Mouse (Mus musculus): ENCODE measurements around the gene Lrfn1. TPM values are rescaled to one million over a fixed set of nuclear protein-coding genes. Genes with fewer than 3 reads are reported as not detected.
"Not testable (repeated sequence)": the region's sequence is repeated elsewhere in the genome, so short reads cannot be mapped to it uniquely, and the experiment has no call there.

The Lrfn1 gene
- polyA plus RNA-seq, 2 experiments from 2014 or later = not detected

- ATAC-seq = no peak
These were observed 3.6 kb upstream of the Lrfn1 start for GRCm38 (mm10) chr7:28447865-28448820.

DNA sequence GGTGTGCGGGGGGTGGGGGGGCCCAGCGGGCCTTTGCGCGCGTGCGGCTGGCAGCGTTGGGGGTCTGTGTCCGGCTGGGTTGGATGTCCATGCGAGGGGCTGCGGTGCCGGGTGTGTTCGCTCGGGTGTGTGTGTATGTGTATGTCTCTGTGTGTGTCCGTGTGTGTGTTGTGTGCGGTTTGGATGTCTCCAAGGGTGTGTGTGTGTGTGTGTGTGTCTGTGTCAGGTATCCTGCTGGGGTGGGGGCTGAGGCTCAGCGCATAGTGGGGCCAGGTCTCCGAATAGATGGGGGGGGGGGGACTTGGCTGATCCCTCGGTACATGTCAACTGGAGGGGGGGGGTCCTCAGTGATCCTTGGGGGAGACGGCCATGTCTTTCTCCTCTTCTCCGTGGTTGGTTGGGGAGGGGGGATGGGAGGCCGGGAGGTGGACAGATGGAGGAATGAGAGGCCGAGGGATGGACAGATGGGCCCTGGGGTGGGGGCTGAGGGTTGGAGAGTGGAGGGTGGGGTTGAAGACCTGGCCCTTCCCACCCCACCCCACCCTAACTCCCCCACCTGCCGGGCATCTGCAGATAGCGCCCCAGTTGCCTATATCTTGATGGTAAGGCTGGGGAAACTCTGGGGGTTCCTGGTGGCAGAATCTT lies 703 bp downstream of the Lrfn1 start:
- ATAC-seq = no peak

GRCm38 (mm10) chr7:28460361-28460760 lies 8.6 kb downstream of the Lrfn1 start:
- ATAC-seq = no peak

GRCm38 (mm10) chr7:28462769-28463168 lies 11.0 kb downstream of the Lrfn1 start:
- ATAC-seq = no peak

GRCm38 (mm10) chr7:28464416-28465212 lies 12.8 kb downstream of the Lrfn1 start:
- ATAC-seq = no peak

- ATAC-seq = no peak
These were observed 15.0 kb downstream of the Lrfn1 start for GRCm38 (mm10) chr7:28466721-28467212.

GRCm38 (mm10) chr7:28467213-28467751 lies 15.5 kb downstream of the Lrfn1 start:
- no peak for ATAC-seq

GRCm38 (mm10) chr7:28476191-28476590 lies 24.4 kb downstream of the Lrfn1 start:
- no peak for ATAC-seq

DNA sequence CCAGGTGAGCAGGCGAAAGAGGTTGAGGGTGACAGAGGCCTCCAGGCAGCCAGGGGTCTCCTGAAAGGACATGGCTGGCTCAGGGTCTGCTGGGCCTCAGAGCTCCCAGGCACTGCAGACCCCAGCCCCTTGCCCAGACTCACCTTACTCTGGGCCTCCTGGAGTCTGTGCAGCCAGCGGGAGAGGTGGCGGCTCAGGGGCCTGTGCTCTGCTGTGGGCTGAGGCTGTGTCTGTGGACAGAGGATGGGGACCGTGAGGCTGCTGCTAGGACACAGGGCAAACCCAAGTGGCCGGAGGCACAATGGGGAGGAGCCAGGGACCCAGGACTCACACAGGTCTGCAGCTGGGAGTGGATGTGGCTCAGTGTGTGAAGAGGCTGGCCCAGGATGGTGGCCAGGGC lies 25.6 kb downstream of the Lrfn1 start:
- no peak for ATAC-seq

- ATAC-seq = no peak
These were observed 27.1 kb downstream of the Lrfn1 start for GRCm38 (mm10) chr7:28478854-28479253.

GRCm38 (mm10) chr7:28482854-28483253 lies 31.1 kb downstream of the Lrfn1 start:
- ATAC-seq = no peak

DNA sequence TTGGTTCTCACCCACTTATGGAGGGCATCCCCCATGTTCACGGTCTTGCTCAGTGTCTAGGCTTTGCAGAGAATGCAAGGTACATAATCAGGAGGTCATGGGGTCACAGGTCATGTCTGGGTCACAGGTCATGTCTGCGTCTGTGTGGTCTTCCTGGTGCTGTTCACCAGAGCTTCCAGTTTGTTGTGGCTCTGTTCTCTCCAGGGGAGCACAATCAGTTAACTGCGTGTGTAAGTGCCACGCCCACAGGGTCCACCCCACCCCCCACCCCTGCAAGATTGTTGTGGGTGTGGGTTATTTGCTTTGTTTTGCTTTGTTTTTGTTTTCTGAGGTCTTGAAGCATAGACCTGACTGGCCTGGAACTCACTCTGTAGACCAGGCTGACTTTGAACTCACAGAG lies 32.4 kb downstream of the Lrfn1 start:
- no peak for ATAC-seq

GRCm38 (mm10) chr7:28488030-28488491 lies 36.3 kb downstream of the Lrfn1 start:
- no peak for ATAC-seq

GRCm38 (mm10) chr7:28490410-28490809 lies 38.6 kb downstream of the Lrfn1 start:
- ATAC-seq = no peak

DNA sequence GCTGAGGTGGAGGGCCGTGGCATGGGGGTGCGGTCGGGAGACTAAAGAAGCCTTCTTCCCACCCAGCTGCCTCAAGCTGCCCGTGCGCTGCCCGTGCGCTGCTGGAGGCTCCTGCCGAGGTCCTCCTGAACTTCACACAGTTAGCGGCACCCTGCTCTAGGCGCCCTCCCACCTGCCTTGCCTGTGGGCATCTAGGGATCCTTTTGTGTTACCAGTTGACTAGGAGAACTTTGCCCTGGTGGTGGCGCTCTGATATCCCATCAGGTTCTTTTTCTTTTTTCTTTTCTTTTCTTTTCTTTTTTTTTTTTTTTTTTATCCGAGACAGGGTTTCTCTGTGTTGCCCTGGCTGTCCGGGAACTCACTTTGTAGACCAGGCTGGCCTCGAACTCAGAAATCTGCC lies 39.1 kb downstream of the Lrfn1 start:
- ATAC-seq = no peak

GRCm38 (mm10) chr7:28492310-28492709 lies 40.5 kb downstream of the Lrfn1 start:
- no peak for ATAC-seq

DNA sequence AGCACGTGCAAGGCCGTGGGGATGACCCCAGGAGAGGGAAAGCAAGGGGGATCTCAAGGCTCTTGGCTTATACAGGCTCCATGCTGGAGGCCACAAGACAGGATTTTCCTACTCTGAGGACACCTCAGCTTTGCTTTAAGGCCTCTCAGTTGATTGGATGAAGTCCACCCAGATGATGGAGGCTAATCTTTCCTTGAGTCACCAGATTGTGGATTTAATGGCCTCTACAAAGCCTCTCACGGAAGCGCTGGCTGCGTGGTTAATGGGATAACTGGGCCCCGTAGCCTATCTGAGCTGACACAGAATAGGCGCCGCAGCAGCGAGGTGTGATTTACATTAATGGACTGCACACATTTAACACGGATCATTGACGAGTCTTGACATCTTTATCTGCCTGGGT lies 43.6 kb downstream of the Lrfn1 start:
- ATAC-seq = no peak

DNA sequence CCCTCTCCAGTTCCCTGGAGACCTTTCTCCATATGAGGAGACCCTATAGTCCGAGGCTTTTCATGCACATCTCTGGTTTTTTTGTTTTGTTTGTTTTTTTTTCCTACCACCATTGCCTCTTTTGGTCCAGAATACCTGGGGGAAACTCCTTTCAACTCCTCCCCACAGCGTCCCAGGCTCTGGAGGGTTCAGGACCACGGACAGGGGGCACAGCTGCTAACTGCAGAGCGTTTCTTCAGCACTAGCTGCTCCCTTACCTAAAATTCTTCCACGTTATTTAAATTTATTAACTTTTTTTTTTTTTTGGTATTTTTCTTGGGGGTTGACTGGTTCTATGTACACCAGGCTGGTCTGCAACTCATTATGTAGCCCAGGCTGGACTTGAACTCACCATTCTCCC lies 53.8 kb downstream of the Lrfn1 start:
- no peak for ATAC-seq

GRCm38 (mm10) chr7:28509121-28509520 lies 57.3 kb downstream of the Lrfn1 start:
- ATAC-seq = not testable (repeated sequence)

DNA sequence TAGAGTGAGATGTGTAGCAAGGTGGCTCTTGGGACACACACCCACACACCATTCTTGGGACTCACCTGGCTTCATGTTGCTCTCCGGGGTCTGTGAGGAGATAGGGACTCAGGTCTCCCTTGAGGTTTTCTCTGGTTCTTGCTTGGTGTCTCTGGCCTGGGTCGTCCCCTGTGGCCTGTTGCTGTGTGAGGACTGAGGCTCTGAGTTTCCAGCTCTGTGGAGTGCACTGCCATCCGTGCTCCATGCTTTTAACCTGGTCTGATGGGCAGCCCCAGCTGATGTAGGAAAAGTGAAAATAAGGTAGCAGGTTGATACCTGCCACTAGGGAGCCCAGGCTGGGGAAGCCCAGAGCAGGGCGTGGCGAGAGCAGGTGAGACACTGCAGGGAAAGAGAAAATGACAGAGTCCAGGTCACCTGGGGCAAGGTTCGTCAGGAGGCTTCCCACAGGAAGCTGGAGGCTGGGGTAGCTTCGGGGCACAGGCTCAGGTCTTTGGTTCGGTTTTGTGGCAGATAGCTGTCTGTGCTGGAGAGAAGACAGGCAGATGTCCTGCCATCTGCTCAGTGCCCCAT lies 58.7 kb downstream of the Lrfn1 start, which contains the start of gene Ifnl2:
TSS of gene Ifnl2 (minus strand) at position 51 of the 570 bp plus-strand sequence.
- not testable (repeated sequence) for ATAC-seq

DNA sequence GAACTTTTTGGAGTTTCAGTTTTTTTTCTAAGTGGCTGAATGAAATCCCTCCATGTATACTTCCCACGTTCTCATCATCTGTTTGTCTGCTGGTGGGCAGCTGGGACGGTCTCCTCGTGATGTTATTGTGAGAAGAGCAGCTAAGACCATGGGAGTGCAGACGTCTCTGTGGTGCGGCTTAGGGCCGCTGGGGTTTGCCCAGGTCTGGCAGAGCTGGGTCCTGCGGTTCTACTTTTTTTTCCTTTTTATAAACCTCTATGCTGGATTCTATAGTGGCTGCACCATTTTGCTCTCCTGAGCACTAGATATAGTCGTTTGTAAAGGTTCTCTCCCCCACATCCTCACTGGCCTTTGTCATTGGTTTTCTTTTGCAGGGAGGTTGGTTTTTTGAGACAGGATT lies 59.7 kb downstream of the Lrfn1 start:
- ATAC-seq = no peak

All from activated CD4-positive, CD25-positive, alpha-beta regulatory T cell, adult 4 months (primary cell).